Mouse (Mus musculus): ENCODE measurements around the gene Cbfb.
"Not testable (repeated sequence)": the region's sequence is repeated elsewhere in the genome, so short reads cannot be mapped to it uniquely, and the experiment has no call there.

The Cbfb gene

GRCm38 (mm10) chr8:105170381-105171115 lies at the start of gene Cbfb:
TSS of gene Cbfb (plus strand) at chr8:105170674.
- peak; percentile 77 to 89 for DNase-seq (ENCODE audit: low spot score in 2 of 2)

GRCm38 (mm10) chr8:105129864-105130263 lies 40.6 kb upstream of the Cbfb start:
- no peak for DNase-seq (ENCODE audit: low spot score in 2 of 2)

- DNase-seq (ENCODE audit: low spot score in 2 of 2): no peak
Measured at GRCm38 (mm10) chr8:105131509-105131908, 39.0 kb upstream of the Cbfb start, which contains the start of gene Ces4a. TSS of gene Ces4a (plus strand) at chr8:105131800.

GRCm38 (mm10) chr8:105138423-105138822 lies 32.1 kb upstream of the Cbfb start:
- peak; percentile 45 to 49 for DNase-seq (ENCODE audit: low spot score in 2 of 2)

- no peak for DNase-seq (ENCODE audit: low spot score in 2 of 2)
Measured at GRCm38 (mm10) chr8:105142395-105142794, 28.1 kb upstream of the Cbfb start.

- DNase-seq (ENCODE audit: low spot score in 2 of 2): no peak
Measured at GRCm38 (mm10) chr8:105151654-105152053, 18.8 kb upstream of the Cbfb start.

GRCm38 (mm10) chr8:105152623-105153398 lies 17.7 kb upstream of the Cbfb start:
- DNase-seq (ENCODE audit: low spot score in 2 of 2): peak; percentile 42 to 54

GRCm38 (mm10) chr8:105154316-105154715 lies 16.2 kb upstream of the Cbfb start:
- DNase-seq (ENCODE audit: low spot score in 2 of 2): no peak

- DNase-seq (ENCODE audit: low spot score in 2 of 2): no peak
Measured at GRCm38 (mm10) chr8:105155091-105155745, 15.3 kb upstream of the Cbfb start.

- no peak for DNase-seq (ENCODE audit: low spot score in 2 of 2)
Measured at GRCm38 (mm10) chr8:105157555-105157954, 12.9 kb upstream of the Cbfb start.

- DNase-seq (ENCODE audit: low spot score in 2 of 2): no peak
Measured at GRCm38 (mm10) chr8:105158084-105158483, 12.4 kb upstream of the Cbfb start.

- no peak for DNase-seq (ENCODE audit: low spot score in 2 of 2)
Measured at GRCm38 (mm10) chr8:105161121-105161652, 9.3 kb upstream of the Cbfb start.

GRCm38 (mm10) chr8:105164272-105164902 lies 6.1 kb upstream of the Cbfb start:
- no peak for DNase-seq (ENCODE audit: low spot score in 2 of 2)

GRCm38 (mm10) chr8:105165191-105165590 lies 5.3 kb upstream of the Cbfb start:
- DNase-seq (ENCODE audit: low spot score in 2 of 2): no peak

- no peak for DNase-seq (ENCODE audit: low spot score in 2 of 2)
Measured at GRCm38 (mm10) chr8:105167116-105167515, 3.4 kb upstream of the Cbfb start.

GRCm38 (mm10) chr8:105169582-105169981 lies 892 bp upstream of the Cbfb start:
- DNase-seq (ENCODE audit: low spot score in 2 of 2): no peak

- DNase-seq (ENCODE audit: low spot score in 2 of 2): no peak
Measured at GRCm38 (mm10) chr8:105170041-105170380, 463 bp upstream of the Cbfb start.

GRCm38 (mm10) chr8:105171116-105172002 lies 885 bp downstream of the Cbfb start:
- peak; percentile 20 to 43 for DNase-seq (ENCODE audit: low spot score in 2 of 2)

GRCm38 (mm10) chr8:105172003-105172362 lies 1.5 kb downstream of the Cbfb start:
- no peak for DNase-seq (ENCODE audit: low spot score in 2 of 2)

GRCm38 (mm10) chr8:105175287-105175686 lies 4.8 kb downstream of the Cbfb start:
- DNase-seq (ENCODE audit: low spot score in 2 of 2): not testable (repeated sequence)

Measured in frontal cortex, postnatal 25 days (tissue).